Mouse (Mus musculus): Measurements from ENCODE around the gene Pdss1. TPM values are rescaled to one million over a fixed set of nuclear protein-coding genes. Genes with fewer than 3 reads are reported as not detected.

Gene Pdss1
- polyA plus RNA-seq, 1 experiment, result 3.0 TPM

GRCm38 (mm10) chr2:22954278-22954677 is 59.0 kb downstream of the Pdss1 start:
- DNase-seq, result no peak
- Histone ChIP-seq H3K4me1 (ENCODE audit: control insufficient read depth, insufficient read depth, low read length) (no peaks in the 10 kb centered on the region), H3K4me3 (replicated peaks; ENCODE audit: extremely low read depth, low read depth, low read length) (no peak overlapping the region)
- TF ChIP-seq CTCF (IDR thresholded peaks at IDR 0.05; ENCODE audit: insufficient read depth, low read length) (no peak), POLR2A (IDR thresholded peaks at IDR 0.05; ENCODE audit: borderline replicate concordance, extremely low read depth, low read depth, low read length) (no peak)
- 88% methylated on average over 4 of the region's 4 CpGs for WGBS

GRCm38 (mm10) chr2:22955914-22956313 is 60.6 kb downstream of the Pdss1 start:
- H3K4me1 ChIP-seq (ENCODE audit: control insufficient read depth, insufficient read depth, low read length), result no peaks in the 10 kb centered on the region
- WGBS, result 80% methylated on average over 5 of the region's 5 CpGs
- H3K4me3 ChIP-seq (replicated peaks; ENCODE audit: extremely low read depth, low read depth, low read length), result no peak overlapping the region
- no peak for TF ChIP-seq POLR2A (IDR thresholded peaks at IDR 0.05; ENCODE audit: borderline replicate concordance, extremely low read depth, low read depth, low read length)
- no peak for TF ChIP-seq CTCF (IDR thresholded peaks at IDR 0.05; ENCODE audit: insufficient read depth, low read length)
- DNase-seq, result no peak

GRCm38 (mm10) chr2:22957415-22957814 is 62.1 kb downstream of the Pdss1 start:
- TF ChIP-seq POLR2A (IDR thresholded peaks at IDR 0.05; ENCODE audit: borderline replicate concordance, extremely low read depth, low read depth, low read length) (no peak), CTCF (IDR thresholded peaks at IDR 0.05; ENCODE audit: insufficient read depth, low read length) (no peak)
- WGBS, result 63% methylated on average over 1 of the region's 1 CpGs
- no peak for DNase-seq

GRCm38 (mm10) chr2:22961681-22962080 is 66.4 kb downstream of the Pdss1 start:
- 98% methylated on average over 2 of the region's 2 CpGs for WGBS
- TF ChIP-seq CTCF (IDR thresholded peaks at IDR 0.05; ENCODE audit: insufficient read depth, low read length) (no peak), POLR2A (IDR thresholded peaks at IDR 0.05; ENCODE audit: borderline replicate concordance, extremely low read depth, low read depth, low read length) (no peak)
- no peak for DNase-seq
- Histone ChIP-seq H3K4me1 (ENCODE audit: control insufficient read depth, insufficient read depth, low read length) (no peaks in the 10 kb centered on the region), H3K4me3 (replicated peaks; ENCODE audit: extremely low read depth, low read depth, low read length) (no peak overlapping the region)

More at GRCm38 (mm10) chr2:22957415-22957814, 62.1 kb downstream of the Pdss1 start:
- Histone ChIP-seq H3K4me1 (ENCODE audit: control insufficient read depth, insufficient read depth, low read length) (no peaks in the 10 kb centered on the region), H3K4me3 (replicated peaks; ENCODE audit: extremely low read depth, low read depth, low read length) (no peak overlapping the region)

DNA sequence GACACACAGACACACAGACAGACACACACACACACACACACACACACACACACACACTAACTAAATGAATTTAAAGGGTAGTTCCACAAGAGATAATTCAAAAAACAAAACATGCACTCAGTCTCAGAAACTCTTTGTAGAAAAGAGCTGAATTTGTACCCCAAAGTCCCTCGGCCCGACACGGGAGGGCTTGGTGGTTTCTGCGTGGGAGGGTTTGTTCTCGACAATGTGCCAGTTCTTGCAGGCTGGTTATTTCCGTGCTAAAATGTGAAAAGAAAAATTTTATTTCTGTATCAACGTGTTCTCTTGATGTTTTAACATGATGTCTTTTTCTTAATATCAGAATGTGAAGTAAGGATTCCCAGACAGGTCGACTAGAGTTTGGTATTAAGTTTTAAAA is 66.9 kb downstream of the Pdss1 start:
- 93% methylated on average over 8 of the region's 8 CpGs for WGBS

DNA sequence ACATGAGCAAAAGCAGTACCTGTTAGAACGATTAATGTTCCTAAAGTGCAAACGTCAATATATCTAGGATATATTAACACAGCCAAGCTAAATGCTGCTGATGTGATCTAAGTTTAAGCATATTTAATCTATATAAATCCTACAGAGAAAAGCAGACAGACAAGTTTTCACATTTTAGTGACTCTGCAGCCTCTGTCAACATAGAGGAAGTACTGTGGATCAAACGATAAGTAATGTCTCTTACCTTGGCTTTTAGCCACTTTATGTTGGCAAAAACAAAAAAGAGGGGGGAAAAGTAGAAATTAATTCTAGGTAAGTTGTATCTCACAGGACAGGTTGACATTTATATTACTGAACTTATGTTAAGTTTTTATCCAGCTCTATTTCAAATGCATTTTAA is 67.6 kb downstream of the Pdss1 start:
- WGBS, result 63% methylated on average over 3 of the region's 3 CpGs
- no peak for TF ChIP-seq CTCF (IDR thresholded peaks at IDR 0.05; ENCODE audit: insufficient read depth, low read length)
- no peak for TF ChIP-seq POLR2A (IDR thresholded peaks at IDR 0.05; ENCODE audit: borderline replicate concordance, extremely low read depth, low read depth, low read length)
- Histone ChIP-seq H3K4me1 (ENCODE audit: control insufficient read depth, insufficient read depth, low read length) (no peaks in the 10 kb centered on the region), H3K4me3 (replicated peaks; ENCODE audit: extremely low read depth, low read depth, low read length) (no peak overlapping the region)
- DNase-seq, result no peak

More for the DNA sequence above, 66.9 kb downstream of the Pdss1 start:
- H3K4me3 ChIP-seq (replicated peaks; ENCODE audit: extremely low read depth, low read depth, low read length), result no peak overlapping the region
- no peaks in the 10 kb centered on the region for H3K4me1 ChIP-seq (ENCODE audit: control insufficient read depth, insufficient read depth, low read length)
- no peak for DNase-seq
- no peak for TF ChIP-seq CTCF (IDR thresholded peaks at IDR 0.05; ENCODE audit: insufficient read depth, low read length)
- no peak for TF ChIP-seq POLR2A (IDR thresholded peaks at IDR 0.05; ENCODE audit: borderline replicate concordance, extremely low read depth, low read depth, low read length)

GRCm38 (mm10) chr2:22977387-22977973 is 82.2 kb downstream of the Pdss1 start:
- DNase-seq, result no peak
- Histone ChIP-seq H3K4me1 (ENCODE audit: control insufficient read depth, insufficient read depth, low read length) (peaks cover 4% of the 10 kb centered on the region), H3K4me3 (replicated peaks; ENCODE audit: extremely low read depth, low read depth, low read length) (no peak overlapping the region)
- 61% methylated on average over 3 of the region's 3 CpGs for WGBS
- TF ChIP-seq POLR2A (IDR thresholded peaks at IDR 0.05; ENCODE audit: borderline replicate concordance, extremely low read depth, low read depth, low read length), result no peak
- no peak for TF ChIP-seq CTCF (IDR thresholded peaks at IDR 0.05; ENCODE audit: insufficient read depth, low read length)

DNA sequence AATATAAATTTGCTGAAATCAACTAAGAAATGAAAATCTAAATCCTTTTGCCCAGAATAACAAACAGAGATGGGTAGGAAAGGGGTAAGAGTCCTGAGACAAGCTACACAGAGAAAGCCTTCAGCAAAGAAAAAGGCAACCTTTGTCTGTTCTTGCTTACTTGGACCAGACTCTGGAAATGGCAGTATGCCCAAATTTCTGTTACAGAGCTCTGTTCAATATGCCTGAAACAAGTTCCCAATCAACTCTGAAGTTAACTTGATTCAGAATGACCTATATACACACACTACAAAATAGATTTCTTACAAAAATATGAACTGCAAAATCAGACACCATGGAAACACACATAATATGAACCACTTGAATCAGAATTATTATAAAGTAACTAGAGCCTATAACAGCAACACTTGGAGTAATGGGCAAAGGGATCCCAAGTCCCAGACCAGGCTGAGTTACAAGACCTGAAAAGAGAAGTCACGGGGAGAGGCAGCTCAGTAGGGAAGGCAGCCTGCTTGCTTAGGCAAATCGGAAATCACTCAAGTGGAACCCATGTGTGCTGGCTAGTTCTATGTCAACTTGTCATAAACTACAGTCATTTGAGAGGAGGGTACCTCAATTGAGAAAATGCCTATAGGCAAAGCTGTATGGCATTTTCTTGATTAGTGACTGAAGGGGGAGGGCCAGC is 90.8 kb downstream of the Pdss1 start:
- 70% methylated on average over 2 of the region's 2 CpGs for WGBS
- H3K4me1 ChIP-seq (ENCODE audit: control insufficient read depth, insufficient read depth, low read length), result peaks cover 2% of the 10 kb centered on the region
- no peak overlapping the region for H3K4me3 ChIP-seq (replicated peaks; ENCODE audit: extremely low read depth, low read depth, low read length)
- TF ChIP-seq CTCF (IDR thresholded peaks at IDR 0.05; ENCODE audit: insufficient read depth, low read length), result no peak
- TF ChIP-seq POLR2A (IDR thresholded peaks at IDR 0.05; ENCODE audit: borderline replicate concordance, extremely low read depth, low read depth, low read length), result no peak
- no peak for DNase-seq

Other genes with a start within 250 kb of the Pdss1 start
- 5.5 and 6.1 TPM in 2 replicates for gene Apbb1ip, start 121.4 kb upstream of the Pdss1 start, polyA plus RNA-seq (2012; rRNA removed)
- 118 and 137 TPM in 2 replicates for gene Abi1, start 144.7 kb downstream of the Pdss1 start, polyA plus RNA-seq (2012; rRNA removed)
- gene Acbd5, start 172.6 kb downstream of the Pdss1 start, polyA plus RNA-seq (2012; rRNA removed), result 16.4 and 17.1 TPM in 2 replicates

Measured in lung, adult 2 months (tissue).